Mouse (Mus musculus): Measurements from ENCODE around the gene Tamm41. TPM values are rescaled to one million over a fixed set of nuclear protein-coding genes. Genes with fewer than 3 reads are reported as not detected.

Gene Tamm41
- polyA plus RNA-seq, 1 experiment from 2014 or later, result 55.1 TPM

DNA sequence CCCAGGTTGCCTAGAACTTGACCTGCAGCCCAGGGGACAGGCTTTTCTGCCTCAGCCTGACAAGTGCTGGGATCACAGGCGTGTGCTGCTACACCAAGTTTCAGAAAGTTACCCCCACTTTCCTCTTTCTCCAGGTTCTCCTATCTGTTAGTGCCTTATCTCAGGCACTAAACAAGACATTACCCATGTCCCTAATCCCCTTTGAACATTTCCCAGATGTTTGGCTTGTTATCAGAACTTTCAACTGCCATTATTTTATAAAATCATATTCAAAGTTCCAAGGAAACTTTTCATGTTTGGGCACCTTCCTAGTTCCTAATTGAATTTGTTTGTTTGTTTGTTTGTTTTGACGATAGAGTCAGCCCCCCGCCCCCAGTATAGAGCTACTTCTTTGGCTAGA is 71.9 kb downstream of the Tamm41 start:
- 91% methylated on average over 3 of the region's 3 CpGs for WGBS
- ATAC-seq (ENCODE audit: low FRiP score, low TSS enrichment) (no peak), DNase-seq (no peak)
- H3K36me3 ChIP-seq (ENCODE audit: control insufficient read depth, insufficient read depth, low read length), result no peaks in the 10 kb centered on the region
- peaks cover 24% of the 10 kb centered on the region; the same call in 1 of the 2 replicates for H3K27me3 ChIP-seq (ENCODE audit: control insufficient read depth, insufficient read depth, low read length)
- no peak overlapping the region for H3K27ac ChIP-seq (replicated peaks; ENCODE audit: low read depth, low read length)
- no peak overlapping the region for H3K4me3 ChIP-seq (replicated peaks; ENCODE audit: low read depth, low read length)
- peaks cover 4% of the 10 kb centered on the region; the same call in 1 of the 2 replicates for H3K4me1 ChIP-seq (ENCODE audit: control insufficient read depth, insufficient read depth, low read length)
- H3K9me3 ChIP-seq (ENCODE audit: control insufficient read depth, low read length), result no peaks in the 10 kb centered on the region
- no peak overlapping the region for H3K9ac ChIP-seq (replicated peaks; ENCODE audit: low read length)
- no peak overlapping the region for H3K4me2 ChIP-seq (ENCODE audit: low read length)

DNA sequence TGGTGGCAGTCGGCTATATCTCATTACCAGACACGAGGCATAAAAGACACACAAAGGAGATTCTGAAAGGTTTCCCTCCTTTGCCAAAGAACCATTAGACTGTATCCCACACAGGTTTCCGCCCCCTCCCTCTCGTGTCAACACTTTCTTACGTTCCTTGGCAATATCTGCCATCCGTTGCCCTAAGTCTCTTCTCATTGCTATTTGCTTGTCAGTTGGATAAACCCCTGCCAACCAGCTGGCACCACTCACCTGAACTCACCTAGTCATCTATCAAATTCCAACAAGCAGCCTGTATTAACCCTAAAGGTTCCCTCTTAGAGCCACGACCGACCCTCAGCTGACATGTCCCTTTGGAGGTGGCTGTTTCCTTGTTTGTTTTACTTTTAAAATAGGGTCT is 72.3 kb downstream of the Tamm41 start:
- Histone ChIP-seq H3K27ac (replicated peaks; ENCODE audit: low read depth, low read length) (no peak overlapping the region), H3K27me3 (ENCODE audit: control insufficient read depth, insufficient read depth, low read length) (peaks cover 24% of the 10 kb centered on the region; the same call in 1 of the 2 replicates), H3K4me1 (ENCODE audit: control insufficient read depth, insufficient read depth, low read length) (peaks cover 4% of the 10 kb centered on the region; the same call in 1 of the 2 replicates), H3K4me3 (replicated peaks; ENCODE audit: low read depth, low read length) (no peak overlapping the region), H3K4me2 (ENCODE audit: low read length) (no peak overlapping the region), H3K36me3 (ENCODE audit: control insufficient read depth, insufficient read depth, low read length) (no peaks in the 10 kb centered on the region), H3K9me3 (ENCODE audit: control insufficient read depth, low read length) (no peaks in the 10 kb centered on the region), H3K9ac (replicated peaks; ENCODE audit: low read length) (no peak overlapping the region)
- DNase-seq (no peak), ATAC-seq (ENCODE audit: low FRiP score, low TSS enrichment) (no peak)
- WGBS, result 81% methylated on average over 8 of the region's 8 CpGs

DNA sequence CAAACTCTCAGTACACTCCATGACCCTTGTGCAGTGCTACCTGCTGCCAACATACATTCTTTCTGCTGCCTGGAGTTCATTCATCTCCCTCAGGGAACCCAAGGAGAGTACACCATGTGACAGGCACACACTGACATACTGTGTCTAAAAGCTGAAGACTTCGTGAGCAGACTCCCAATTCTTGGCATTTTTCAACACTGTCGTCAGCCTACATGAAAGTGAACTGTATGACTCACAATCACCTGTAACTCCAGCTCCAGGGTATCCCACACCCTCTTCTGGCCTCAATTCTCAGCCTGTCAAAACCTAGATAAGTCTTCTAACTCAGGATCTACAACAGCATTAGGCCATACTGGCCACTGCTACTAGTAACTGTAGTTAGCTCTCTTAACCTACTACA is 73.4 kb downstream of the Tamm41 start:
- no peak overlapping the region for H3K27ac ChIP-seq (replicated peaks; ENCODE audit: low read depth, low read length)
- H3K4me2 ChIP-seq (ENCODE audit: low read length), result no peak overlapping the region
- no peak overlapping the region for H3K4me3 ChIP-seq (replicated peaks; ENCODE audit: low read depth, low read length)
- peaks cover under 1% of the 10 kb centered on the region; the same call in 1 of the 2 replicates for H3K4me1 ChIP-seq (ENCODE audit: control insufficient read depth, insufficient read depth, low read length)
- 82% methylated on average over 2 of the region's 2 CpGs for WGBS
- no peak overlapping the region for H3K9ac ChIP-seq (replicated peaks; ENCODE audit: low read length)
- no peak for ATAC-seq (ENCODE audit: low FRiP score, low TSS enrichment)
- H3K36me3 ChIP-seq (ENCODE audit: control insufficient read depth, insufficient read depth, low read length), result no peaks in the 10 kb centered on the region
- no peaks in the 10 kb centered on the region for H3K9me3 ChIP-seq (ENCODE audit: control insufficient read depth, low read length)
- H3K27me3 ChIP-seq (ENCODE audit: control insufficient read depth, insufficient read depth, low read length), result peaks cover 20% of the 10 kb centered on the region; the same call in 1 of the 2 replicates
- no peak for DNase-seq

DNA sequence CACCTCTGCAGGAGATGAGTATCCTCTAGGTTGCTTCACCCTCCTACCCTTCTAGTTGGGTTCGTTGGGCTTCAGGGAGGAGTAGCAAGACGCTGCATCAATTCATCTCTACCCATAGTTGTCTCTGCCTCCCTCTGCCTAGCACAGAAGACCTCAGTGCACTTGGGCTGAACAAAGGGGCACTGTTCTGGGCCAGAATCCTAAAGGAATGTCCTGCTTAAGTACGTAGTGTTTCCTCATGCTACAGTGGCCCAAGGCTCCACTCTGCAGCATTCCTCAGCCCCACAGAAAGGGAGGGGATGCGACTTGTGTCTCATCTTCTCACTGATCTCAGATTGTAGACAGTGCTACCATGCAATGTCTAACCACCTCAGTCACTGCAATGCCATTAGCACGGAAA is 74.0 kb downstream of the Tamm41 start:
- H3K4me3 ChIP-seq (replicated peaks; ENCODE audit: low read depth, low read length), result no peak overlapping the region
- no peaks in the 10 kb centered on the region for H3K9me3 ChIP-seq (ENCODE audit: control insufficient read depth, low read length)
- ATAC-seq (ENCODE audit: low FRiP score, low TSS enrichment) (no peak), DNase-seq (no peak)
- H3K4me1 ChIP-seq (ENCODE audit: control insufficient read depth, insufficient read depth, low read length), result no peaks in the 10 kb centered on the region
- H3K27ac ChIP-seq (replicated peaks; ENCODE audit: low read depth, low read length), result no peak overlapping the region
- no peak overlapping the region for H3K9ac ChIP-seq (replicated peaks; ENCODE audit: low read length)
- WGBS, result 78% methylated on average over 5 of the region's 5 CpGs
- no peak overlapping the region for H3K4me2 ChIP-seq (ENCODE audit: low read length)
- peaks cover 16% of the 10 kb centered on the region; the same call in 1 of the 2 replicates for H3K27me3 ChIP-seq (ENCODE audit: control insufficient read depth, insufficient read depth, low read length)
- H3K36me3 ChIP-seq (ENCODE audit: control insufficient read depth, insufficient read depth, low read length), result no peaks in the 10 kb centered on the region

DNA sequence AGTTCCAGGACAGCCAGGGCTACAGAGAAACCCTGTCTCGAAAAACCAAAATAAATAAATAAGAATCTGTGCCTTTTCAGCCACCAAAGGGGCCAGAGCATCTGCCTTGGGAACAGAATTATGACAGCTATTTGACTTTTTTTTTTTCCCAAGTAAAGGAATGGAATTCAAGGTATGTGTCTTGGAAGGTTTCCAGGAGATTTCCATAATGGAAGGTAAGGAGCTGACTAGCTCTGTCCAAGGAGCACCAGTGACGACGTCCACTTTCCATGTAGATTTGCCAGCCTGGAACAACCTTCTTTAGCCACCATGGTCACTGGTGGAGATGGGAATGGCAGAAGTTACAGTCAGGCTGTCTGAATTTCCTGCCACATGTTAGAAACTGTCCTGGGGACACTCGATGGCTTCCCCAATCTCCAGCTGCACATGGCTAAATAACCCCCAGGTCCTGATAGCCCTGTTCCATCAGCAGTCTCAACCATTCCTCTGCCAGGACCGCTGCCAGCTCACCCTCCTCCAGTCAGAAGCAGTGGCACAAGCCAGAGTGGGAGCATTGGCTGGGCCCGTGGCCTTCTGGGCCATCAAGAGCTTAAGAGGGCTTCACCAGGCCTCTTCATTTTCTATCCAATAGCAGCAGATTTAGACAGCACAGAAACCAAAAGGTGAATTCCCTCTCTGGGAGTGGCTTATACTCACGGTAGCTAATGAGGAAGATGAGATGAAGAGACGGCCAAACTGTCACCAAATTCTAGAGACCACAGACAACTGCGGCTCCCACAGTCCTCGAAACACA is 76.2 kb downstream of the Tamm41 start:
- ATAC-seq (ENCODE audit: low FRiP score, low TSS enrichment) (no peak), DNase-seq (no peak)
- H3K27ac ChIP-seq (replicated peaks; ENCODE audit: low read depth, low read length), result no peak overlapping the region
- 83% methylated on average over 10 of the region's 10 CpGs for whole genome bisulfite sequencing
- no peaks in the 10 kb centered on the region for H3K4me1 ChIP-seq (ENCODE audit: control insufficient read depth, insufficient read depth, low read length)
- no peak overlapping the region for H3K4me3 ChIP-seq (replicated peaks; ENCODE audit: low read depth, low read length)
- H3K4me2 ChIP-seq (ENCODE audit: low read length), result no peak overlapping the region
- no peaks in the 10 kb centered on the region for H3K27me3 ChIP-seq (ENCODE audit: control insufficient read depth, insufficient read depth, low read length)
- no peaks in the 10 kb centered on the region for H3K9me3 ChIP-seq (ENCODE audit: control insufficient read depth, low read length)
- H3K36me3 ChIP-seq (ENCODE audit: control insufficient read depth, insufficient read depth, low read length), result no peaks in the 10 kb centered on the region
- H3K9ac ChIP-seq (replicated peaks; ENCODE audit: low read length), result no peak overlapping the region

DNA sequence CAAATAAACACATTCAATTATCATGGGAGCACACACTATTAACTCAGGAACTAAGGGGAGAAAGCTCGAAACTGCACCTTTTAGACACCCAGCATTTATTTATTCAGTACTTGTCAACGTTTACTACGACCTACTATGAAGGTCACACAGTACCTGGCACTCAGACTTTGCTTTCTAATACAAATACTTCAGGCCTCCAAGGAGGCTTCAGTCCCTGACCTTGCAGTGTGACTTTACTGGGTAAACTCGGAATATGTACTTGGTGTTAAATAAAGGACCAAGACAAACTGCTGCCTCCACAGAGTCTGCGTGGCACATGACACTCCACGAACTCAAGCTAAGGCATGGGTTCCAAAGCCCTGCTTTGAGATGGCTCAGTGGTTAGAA is 78.7 kb downstream of the Tamm41 start:
- Histone ChIP-seq H3K27me3 (ENCODE audit: control insufficient read depth, insufficient read depth, low read length) (no peaks in the 10 kb centered on the region), H3K36me3 (ENCODE audit: control insufficient read depth, insufficient read depth, low read length) (no peaks in the 10 kb centered on the region), H3K9me3 (ENCODE audit: control insufficient read depth, low read length) (no peaks in the 10 kb centered on the region), H3K9ac (replicated peaks; ENCODE audit: low read length) (no peak overlapping the region), H3K27ac (replicated peaks; ENCODE audit: low read depth, low read length) (no peak overlapping the region), H3K4me3 (replicated peaks; ENCODE audit: low read depth, low read length) (no peak overlapping the region), H3K4me2 (ENCODE audit: low read length) (no peak overlapping the region), H3K4me1 (ENCODE audit: control insufficient read depth, insufficient read depth, low read length) (no peaks in the 10 kb centered on the region)
- 86% methylated on average over 6 of the region's 6 CpGs for WGBS
- ATAC-seq (ENCODE audit: low FRiP score, low TSS enrichment), result no peak
- no peak for DNase-seq

DNA sequence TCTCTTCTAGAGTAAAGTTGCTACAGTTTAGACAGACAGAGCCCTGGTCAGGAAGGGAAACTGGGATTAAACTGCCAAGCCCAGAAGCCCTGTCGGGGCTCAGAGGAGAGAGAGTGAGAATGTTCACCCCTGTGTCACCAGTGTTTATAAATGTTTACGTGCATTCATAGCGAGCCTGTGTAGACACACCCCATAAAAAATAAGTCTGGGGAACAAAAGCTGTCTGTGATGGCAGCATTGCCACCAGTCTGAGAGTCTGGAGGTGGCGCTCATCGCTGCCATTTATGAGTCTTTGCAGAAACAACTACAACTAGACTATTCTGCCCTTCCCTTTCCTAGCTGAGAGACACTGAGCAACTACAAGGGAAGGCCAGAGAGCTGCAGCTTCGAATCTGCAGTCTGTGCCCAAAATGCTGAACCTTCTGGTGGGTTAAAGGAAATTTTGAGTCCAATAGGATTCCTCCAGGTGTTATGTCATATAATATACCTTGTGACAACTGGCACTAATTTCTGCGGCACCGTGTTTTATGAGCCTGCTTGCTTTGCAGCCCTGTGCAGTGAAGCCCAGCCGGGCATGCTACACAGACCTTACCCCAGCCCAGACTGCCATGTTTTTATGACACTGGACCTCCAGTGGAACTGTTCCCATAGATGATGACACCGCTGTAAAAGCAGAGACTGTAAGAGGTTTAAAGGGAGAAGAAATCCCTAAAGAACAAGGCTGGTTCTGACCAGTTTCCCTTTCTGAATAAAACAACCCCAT is 79.2 kb downstream of the Tamm41 start:
- Histone ChIP-seq H3K4me1 (ENCODE audit: control insufficient read depth, insufficient read depth, low read length) (no peaks in the 10 kb centered on the region), H3K9me3 (ENCODE audit: control insufficient read depth, low read length) (no peaks in the 10 kb centered on the region), H3K27me3 (ENCODE audit: control insufficient read depth, insufficient read depth, low read length) (no peaks in the 10 kb centered on the region), H3K4me3 (replicated peaks; ENCODE audit: low read depth, low read length) (no peak overlapping the region), H3K9ac (replicated peaks; ENCODE audit: low read length) (no peak overlapping the region), H3K27ac (replicated peaks; ENCODE audit: low read depth, low read length) (no peak overlapping the region), H3K4me2 (ENCODE audit: low read length) (no peak overlapping the region), H3K36me3 (ENCODE audit: control insufficient read depth, insufficient read depth, low read length) (no peaks in the 10 kb centered on the region)
- WGBS, result 86% methylated on average over 10 of the region's 10 CpGs
- DNase-seq (no peak), ATAC-seq (ENCODE audit: low FRiP score, low TSS enrichment) (no peak)

DNA sequence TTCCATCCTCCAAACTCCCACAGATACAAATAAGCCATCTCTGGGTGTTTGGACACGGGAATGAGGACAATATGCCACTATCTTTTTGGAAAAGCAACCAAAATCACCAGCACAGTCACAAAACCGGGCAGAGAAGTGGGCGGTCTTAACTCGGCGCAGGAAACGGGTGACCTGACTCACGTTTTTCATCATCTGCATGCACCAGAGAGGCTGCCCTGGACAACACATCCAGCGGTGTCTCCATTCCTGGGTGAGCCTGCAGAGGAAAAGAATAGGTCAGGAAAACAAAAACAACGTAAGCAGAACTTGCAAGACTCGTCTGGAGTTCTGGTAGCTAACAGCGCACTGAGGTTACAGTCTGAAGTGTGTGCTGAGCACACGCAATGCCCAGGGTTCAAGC is 79.9 kb downstream of the Tamm41 start:
- no peaks in the 10 kb centered on the region for H3K27me3 ChIP-seq (ENCODE audit: control insufficient read depth, insufficient read depth, low read length)
- DNase-seq (no peak), ATAC-seq (ENCODE audit: low FRiP score, low TSS enrichment) (no peak)
- no peak overlapping the region for H3K4me2 ChIP-seq (ENCODE audit: low read length)
- H3K27ac ChIP-seq (replicated peaks; ENCODE audit: low read depth, low read length), result no peak overlapping the region
- H3K36me3 ChIP-seq (ENCODE audit: control insufficient read depth, insufficient read depth, low read length), result no peaks in the 10 kb centered on the region
- no peak overlapping the region for H3K4me3 ChIP-seq (replicated peaks; ENCODE audit: low read depth, low read length)
- H3K4me1 ChIP-seq (ENCODE audit: control insufficient read depth, insufficient read depth, low read length), result no peaks in the 10 kb centered on the region
- no peak overlapping the region for H3K9ac ChIP-seq (replicated peaks; ENCODE audit: low read length)
- 78% methylated on average over 12 of the region's 12 CpGs for WGBS
- H3K9me3 ChIP-seq (ENCODE audit: control insufficient read depth, low read length), result no peaks in the 10 kb centered on the region

Measured in midbrain, embryonic 14.5 days (tissue).